Mouse (Mus musculus): Measurements from ENCODE around the gene Foxj3.

GRCm38 (mm10) chr4:119660007-119660406, 123.2 kb downstream of the Foxj3 start:
- no peak for TF ChIP-seq CTCF (IDR thresholded peaks at IDR 0.05; ENCODE audit: extremely low read depth, insufficient read depth, insufficient read length, insufficient replicate concordance)
- no peak for TF ChIP-seq POLR2A (IDR thresholded peaks at IDR 0.05; ENCODE audit: low read depth, low read length)

All from spleen, adult 2 months (tissue).